Mouse (Mus musculus) stomach, adult 2 months (tissue): ENCODE results near the gene Lce3f. TPM values are rescaled to one million over a fixed set of nuclear protein-coding genes. Genes with fewer than 3 reads are reported as not detected.

ENCODE experiments used
- polyA plus RNA-seq: library from polyadenylated mRNA; depleted of rRNA; stranded (reverse); fragments of >200 nt; gene quantifications from 2 replicates; pipeline ENCODE4 v1.2.3, GENCODE M21; 2012; rRNA removed

The Lce3f gene
- polyA plus RNA-seq: 126 and 354 TPM in 2 replicates

DNA sequence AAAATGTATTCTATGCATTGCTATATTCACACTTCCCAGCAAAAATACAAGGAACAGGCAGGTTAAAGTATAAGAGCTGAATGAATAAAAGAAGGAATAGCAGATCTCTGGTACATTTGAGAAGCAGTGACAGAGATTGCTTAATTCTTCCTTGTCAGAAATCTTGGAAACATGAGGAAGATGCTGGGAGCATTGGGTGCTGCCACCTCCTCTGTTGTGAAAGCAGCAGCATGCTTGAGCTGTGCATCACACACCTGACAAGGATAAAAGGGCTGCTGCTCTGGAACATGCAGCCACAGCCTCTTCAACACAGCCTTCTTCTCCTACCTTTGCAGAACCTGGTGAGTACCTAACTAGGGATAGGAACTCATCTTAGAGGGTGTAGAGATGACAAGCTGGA, at the start of gene Lce3f:
TSS of gene Lce3f (plus strand) at position 301 of the 400 bp plus-strand sequence.

DNA sequence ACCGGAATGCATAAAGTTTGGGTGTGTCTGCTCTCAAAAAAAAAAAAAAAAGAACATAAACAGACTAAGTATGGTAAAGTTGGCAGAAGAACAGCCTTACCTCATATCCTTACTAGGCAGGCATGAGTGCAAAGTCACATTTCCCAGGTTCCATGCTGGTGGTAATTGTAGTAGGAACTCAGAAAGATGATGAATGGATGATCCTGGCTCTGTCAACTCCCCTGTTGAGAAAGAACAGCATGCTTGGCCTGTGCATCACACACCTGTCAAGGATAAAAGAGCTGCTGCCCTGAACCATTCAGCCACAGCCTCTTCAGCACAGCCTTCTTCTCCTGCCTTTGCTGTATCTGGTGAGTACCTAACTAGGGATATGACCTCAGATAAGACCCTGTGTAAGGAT, 47.8 kb upstream of the Lce3f start, which contains the start of gene Lce3c:
TSS of gene Lce3c (plus strand) at position 301 of the 400 bp plus-strand sequence.

GRCm38 (mm10) chr3:92957090-92957489, 34.9 kb upstream of the Lce3f start, which contains the start of gene Lce3d:
Gene Lce3d, plus strand, starts transcription at chr3:92957390.

DNA sequence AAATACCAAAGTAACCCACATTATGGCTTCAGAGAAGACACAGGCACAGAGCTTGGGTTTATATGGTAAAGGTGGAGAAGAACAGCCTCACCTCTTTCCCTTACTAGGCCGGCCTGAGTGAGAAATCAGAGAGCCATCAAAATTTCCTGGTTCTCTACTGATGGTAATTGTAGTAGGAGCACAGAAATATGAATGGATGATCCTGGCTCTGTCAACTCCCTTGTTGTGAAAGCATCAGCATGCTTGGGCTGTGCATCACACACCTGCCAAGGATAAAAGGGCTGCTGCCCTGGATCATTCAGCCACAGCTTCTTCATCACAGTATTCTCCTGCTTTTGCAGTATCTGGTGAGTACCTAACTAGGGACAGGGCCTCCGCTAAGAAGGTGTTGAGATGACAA, 25.3 kb upstream of the Lce3f start, which contains the start of gene Lce3e:
TSS of gene Lce3e (plus strand) at position 301 of the 400 bp plus-strand sequence.

DNA sequence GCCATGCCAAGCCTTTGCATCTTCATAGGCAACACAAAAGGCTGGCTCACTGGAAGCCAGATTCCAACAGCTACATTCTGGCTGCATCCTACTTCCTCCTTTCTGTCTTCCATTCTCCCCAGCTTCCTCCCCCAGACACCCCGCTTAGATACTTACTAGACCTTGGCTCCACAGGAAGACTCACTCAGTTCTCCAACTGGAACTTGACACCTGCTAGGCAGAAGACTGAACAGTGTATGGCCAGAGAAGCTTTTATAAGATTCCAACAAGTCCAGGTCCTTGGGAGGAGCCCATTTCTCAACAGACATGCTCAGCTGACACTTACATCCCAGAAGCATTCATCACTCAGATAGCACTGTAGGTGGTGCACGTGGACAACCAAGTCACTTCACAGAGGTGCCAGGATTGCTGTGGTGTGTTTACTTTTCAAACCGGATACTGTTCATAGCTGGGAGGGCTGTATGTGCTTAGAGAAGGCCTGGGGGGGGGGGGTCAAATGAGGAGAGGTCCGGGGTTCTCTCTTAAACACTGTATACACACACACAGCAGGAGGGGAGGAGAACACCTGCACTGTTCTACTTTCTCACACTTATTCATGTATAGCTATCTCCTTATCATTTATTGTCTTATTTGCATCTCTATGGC, 23.6 kb downstream of the Lce3f start, which contains the start of gene Crct1:
TSS of gene Crct1 (minus strand) at position 228 of the 645 bp plus-strand sequence.

DNA sequence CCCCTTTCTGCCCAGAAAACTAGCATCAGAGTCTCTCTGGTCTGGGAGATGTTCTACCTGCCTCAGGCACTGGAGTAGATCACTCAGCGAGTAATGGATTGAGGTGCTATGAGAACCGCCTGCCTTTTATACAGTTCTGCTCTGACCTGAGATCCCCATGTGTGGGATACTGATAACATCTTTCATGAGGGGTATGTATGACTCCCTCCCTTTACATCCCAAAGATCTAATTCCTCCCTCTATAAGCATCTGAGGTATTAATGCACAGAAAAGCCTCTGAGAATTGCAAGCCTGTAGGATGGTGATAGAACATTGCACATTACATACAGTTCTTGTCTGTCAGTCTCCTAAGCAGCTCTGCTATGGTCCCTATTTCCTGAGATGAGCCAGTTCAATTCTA, 26.9 kb downstream of the Lce3f start, which contains the start of gene Lce1m:
TSS of gene Lce1m (minus strand) at position 101 of the 400 bp plus-strand sequence.

Other genes starting within 250 kb of the Lce3f start
- gene Lce1g, start 239.9 kb upstream of the Lce3f start, polyA plus RNA-seq: 41.5 and 134 TPM in 2 replicates
- 63.4 and 161 TPM in 2 replicates for gene Lce1h, start 227.2 kb upstream of the Lce3f start, polyA plus RNA-seq
- gene Lce1i, start 213.3 kb upstream of the Lce3f start, polyA plus RNA-seq: 70.5 and 204 TPM in 2 replicates
- 58.0 and 193 TPM in 2 replicates for gene Lce1j, start 201.7 kb upstream of the Lce3f start, polyA plus RNA-seq
- 34.9 and 89.6 TPM in 2 replicates for gene Lce1k, start 184.3 kb upstream of the Lce3f start, polyA plus RNA-seq
- 21.1 and 65.4 TPM in 2 replicates for gene Kprp, start 165.0 kb upstream of the Lce3f start, polyA plus RNA-seq
- 33.4 and 88.8 TPM in 2 replicates for gene Lce1l, start 140.9 kb upstream of the Lce3f start, polyA plus RNA-seq
- 17.7 and 52.2 TPM in 2 replicates for gene 2310050C09Rik, start 122.0 kb upstream of the Lce3f start, polyA plus RNA-seq
- gene Lce3a, start 66.0 kb upstream of the Lce3f start, polyA plus RNA-seq: 68.7 and 136 TPM in 2 replicates
- gene Lce3b, start 59.2 kb upstream of the Lce3f start, polyA plus RNA-seq: 78.3 and 161 TPM in 2 replicates
- 184 and 421 TPM in 2 replicates for gene Lce3c, start 47.7 kb upstream of the Lce3f start, polyA plus RNA-seq
- 26.4 and 44.7 TPM in 2 replicates for gene Lce3d, start 34.8 kb upstream of the Lce3f start, polyA plus RNA-seq
- 54.0 and 187 TPM in 2 replicates for gene Lce3e, start 25.2 kb upstream of the Lce3f start, polyA plus RNA-seq
- gene Crct1, start 23.5 kb downstream of the Lce3f start, polyA plus RNA-seq: 169 and 538 TPM in 2 replicates
- 17.4 and 162 TPM in 2 replicates for gene Lce1m, start 26.8 kb downstream of the Lce3f start, polyA plus RNA-seq
- gene Gm4858, start 76.6 kb downstream of the Lce3f start, polyA plus RNA-seq: not detected in 2 replicates
- gene Crnn, start 152.6 kb downstream of the Lce3f start, polyA plus RNA-seq: not detected in 2 replicates
- 0.04 and 0.05 TPM in 2 replicates for gene Flg2, start 205.1 kb downstream of the Lce3f start, polyA plus RNA-seq